Mouse (Mus musculus) limb, embryonic 10.5 days (tissue): Measurements from ENCODE around the gene Gpx8. TPM values are rescaled to one million over a fixed set of nuclear protein-coding genes. Genes with fewer than 3 reads are reported as not detected.

Experiments used
- DNase-seq: peaks from one replicate; pipeline ENCODE4 v3.0.0-alpha.2; 2017; ENCODE audit warnings: low spot score
- H3K27ac ChIP-seq: fragments of 300-500 bp; sonication (generic); 2 replicates; pipeline ENCODE4 v1.5.1; 2016; ENCODE audit warnings: mild to moderate bottlenecking
- H3K27me3 ChIP-seq: fragments of 300-500 bp; sonication (generic); 2 replicates; pipeline ENCODE4 v1.6.1; 2016; ENCODE audit warnings: low read depth, mild to moderate bottlenecking; ENCODE audit not compliant: poor library complexity, severe bottlenecking
- H3K36me3 ChIP-seq: fragments of 300-500 bp; sonication (generic); 2 replicates; pipeline ENCODE4 v1.6.1; 2016; ENCODE audit warnings: mild to moderate bottlenecking, moderate library complexity
- H3K4me1 ChIP-seq: fragments of 300-500 bp; sonication (generic); 2 replicates; pipeline ENCODE4 v1.6.1; 2016
- H3K4me3 ChIP-seq: fragments of 300-500 bp; sonication (generic); 2 replicates; pipeline ENCODE4 v1.5.1; 2016; ENCODE audit warnings: mild to moderate bottlenecking, moderate library complexity
- H3K9me3 ChIP-seq: fragments of 300-500 bp; sonication (generic); replicated peaks from 2 replicates; pipeline ENCODE4 v1.6.1; 2016; ENCODE audit warnings: mild to moderate bottlenecking
- WGBS: fragments of 180-500 bp; shearing (Covaris S2); methylation state at CpG from one replicate; pipeline ENCODE4 v1.1.7; 2016; 5-methylcytosine and 5-hydroxymethylcytosine counted together
- polyA plus RNA-seq: library from polyadenylated mRNA; unstranded; fragments of >200 nt; fragmentation: Nextera tagmentation; extraction: Ambion mirVana; gene quantifications from 2 replicates; pipeline ENCODE4 v1.2.1, GENCODE M21; 2016

Gene Gpx8
- polyA plus RNA-seq: 87.5 and 98.7 TPM in 2 replicates

DNA sequence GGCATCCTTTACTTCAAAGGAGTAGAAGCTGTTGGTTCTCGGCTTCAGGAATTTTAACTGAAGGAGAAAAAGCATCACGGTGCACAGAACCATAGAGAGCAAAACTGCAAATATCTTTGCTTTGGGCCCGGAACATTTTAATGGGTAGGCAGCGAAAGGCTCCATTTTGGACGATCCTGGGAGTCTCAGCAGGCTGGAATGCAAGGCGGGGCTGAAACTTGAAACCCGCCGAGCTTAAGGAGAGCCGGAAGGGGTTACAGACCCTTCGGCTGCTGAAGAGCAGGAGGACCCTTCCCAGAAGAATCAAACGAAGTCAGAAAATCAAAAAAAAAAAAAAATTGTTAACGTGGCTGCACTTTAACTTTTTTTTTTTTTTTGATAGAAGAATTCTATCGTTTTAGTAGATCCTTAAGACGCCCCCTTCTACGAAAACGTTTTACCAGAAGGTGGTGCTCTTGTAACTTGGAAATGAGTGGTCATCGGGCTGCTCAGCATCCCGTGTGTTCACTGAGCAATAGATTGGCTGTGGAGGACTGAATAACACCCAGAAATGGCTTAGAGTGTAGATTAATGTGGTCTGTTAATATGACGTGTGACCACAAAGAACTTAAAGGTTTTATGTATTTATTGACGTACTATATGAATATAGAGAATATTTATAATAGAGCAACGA, at the start of gene Gpx8:
Gene Gpx8 (minus strand): TSS at position 200 of the 673 bp plus-strand sequence.
- Histone ChIP-seq H3K4me3 (peak within 1 kb of the TSS; percentile 62), H3K9me3 (no peaks in the 10 kb centered on the region), H3K27ac (peak within 1 kb of the TSS; percentile 89), H3K4me1 (peaks cover 6% of the 10 kb centered on the region), H3K36me3 (peaks cover 32% of the 10 kb centered on the region), H3K27me3 (no peaks in the 10 kb centered on the region)
- WGBS: 7% methylated on average over 21 of the region's 21 CpGs
- DNase-seq: peak; percentile 79

DNA sequence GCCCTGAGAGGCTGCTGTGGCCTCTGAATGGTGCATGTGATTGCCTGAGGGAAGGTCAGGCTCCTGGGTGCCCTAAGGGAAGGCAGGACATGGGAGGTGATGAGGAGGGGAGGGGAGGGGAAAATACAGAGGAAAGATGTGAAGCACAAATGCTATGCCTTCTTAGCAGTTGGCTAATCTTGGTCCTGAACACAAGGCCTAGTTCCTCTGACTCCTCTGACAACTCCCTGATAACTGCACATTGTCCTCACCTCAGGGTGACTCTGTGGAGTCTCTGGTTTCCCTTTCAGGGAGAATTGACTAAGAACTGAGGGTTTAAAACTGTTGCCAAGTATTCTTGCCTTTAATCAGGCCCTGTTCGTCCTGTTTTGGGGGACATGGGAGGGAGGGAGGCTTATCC, 48.4 kb upstream of the Gpx8 start:
- WGBS: 62% methylated on average over 1 of the region's 1 CpGs
- no peak for DNase-seq
- H3K4me3 ChIP-seq: no peak overlapping the region

DNA sequence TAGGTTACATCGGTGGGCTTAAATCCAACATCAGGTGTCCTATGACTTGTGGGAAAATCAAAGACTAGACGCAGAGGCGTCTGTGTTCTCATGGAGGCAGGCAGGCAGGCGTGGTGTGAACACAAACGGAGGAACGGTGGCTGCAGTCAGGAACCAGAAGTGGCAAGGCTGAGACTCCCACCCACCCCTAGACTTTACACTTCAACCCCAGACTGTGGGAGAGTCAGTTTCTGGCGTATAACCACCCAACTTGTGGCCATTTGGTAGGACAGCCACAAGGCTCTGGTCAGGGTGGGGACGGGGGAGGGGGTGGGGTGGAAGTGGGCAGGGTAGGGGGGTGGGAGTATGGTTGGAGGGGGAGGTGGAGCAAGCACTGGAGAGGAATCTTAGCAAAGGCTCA, 44.3 kb upstream of the Gpx8 start:
- 48% methylated on average over 8 of the region's 8 CpGs for WGBS
- no peak overlapping the region for H3K4me3 ChIP-seq
- no peaks in the 10 kb centered on the region for H3K27me3 ChIP-seq
- no peak for DNase-seq
- H3K27ac ChIP-seq: no peak overlapping the region
- no peaks in the 10 kb centered on the region for H3K4me1 ChIP-seq
- no peaks in the 10 kb centered on the region for H3K36me3 ChIP-seq
- no peaks in the 10 kb centered on the region for H3K9me3 ChIP-seq

More for the DNA sequence above, 48.4 kb upstream of the Gpx8 start:
- Histone ChIP-seq H3K27me3 (no peaks in the 10 kb centered on the region), H3K27ac (no peak overlapping the region), H3K4me1 (no peaks in the 10 kb centered on the region), H3K9me3 (no peaks in the 10 kb centered on the region), H3K36me3 (no peaks in the 10 kb centered on the region)

DNA sequence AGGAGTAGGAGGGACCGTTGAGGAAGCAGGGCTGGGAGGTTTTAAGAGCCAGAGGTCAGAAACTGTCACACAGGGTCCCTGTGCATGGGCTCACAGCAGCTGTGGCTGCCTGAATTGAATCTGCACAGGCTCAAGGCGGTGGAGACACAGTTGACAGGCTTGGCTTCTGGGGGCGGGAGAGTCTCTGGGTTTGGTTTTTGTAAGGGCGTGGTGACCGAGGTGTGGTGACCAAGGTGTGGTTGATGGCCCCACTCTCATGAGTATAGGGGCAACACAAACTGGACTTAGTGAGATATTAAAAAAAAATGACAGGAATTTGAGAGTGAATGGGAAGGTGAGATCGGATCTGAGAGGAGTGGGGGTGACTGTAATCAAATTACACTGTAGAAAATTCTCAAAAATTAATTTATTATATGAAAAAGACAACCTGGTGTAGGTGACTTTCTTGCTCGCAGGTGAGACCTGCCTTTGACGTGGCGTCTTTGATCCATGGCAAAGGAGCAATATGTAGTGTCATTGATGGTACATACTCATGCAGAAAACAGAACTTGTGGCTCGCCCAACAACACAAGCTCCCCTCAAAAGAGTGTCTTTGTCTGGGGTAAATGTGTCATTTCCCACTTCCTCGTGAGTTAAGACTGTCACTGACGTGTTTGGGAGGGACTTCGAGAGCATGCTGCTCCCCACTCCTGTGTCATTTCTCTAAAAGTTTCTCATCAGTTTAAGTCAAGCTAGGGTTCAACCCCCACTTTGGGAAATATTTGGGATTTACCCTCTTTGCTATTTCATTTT, 41.2 kb upstream of the Gpx8 start:
- H3K27ac ChIP-seq: no peak overlapping the region
- no peaks in the 10 kb centered on the region for H3K27me3 ChIP-seq
- no peak for DNase-seq
- no peaks in the 10 kb centered on the region for H3K36me3 ChIP-seq
- no peaks in the 10 kb centered on the region for H3K9me3 ChIP-seq
- H3K4me3 ChIP-seq: no peak overlapping the region
- no peaks in the 10 kb centered on the region for H3K4me1 ChIP-seq
- WGBS: 78% methylated on average over 13 of the region's 13 CpGs

DNA sequence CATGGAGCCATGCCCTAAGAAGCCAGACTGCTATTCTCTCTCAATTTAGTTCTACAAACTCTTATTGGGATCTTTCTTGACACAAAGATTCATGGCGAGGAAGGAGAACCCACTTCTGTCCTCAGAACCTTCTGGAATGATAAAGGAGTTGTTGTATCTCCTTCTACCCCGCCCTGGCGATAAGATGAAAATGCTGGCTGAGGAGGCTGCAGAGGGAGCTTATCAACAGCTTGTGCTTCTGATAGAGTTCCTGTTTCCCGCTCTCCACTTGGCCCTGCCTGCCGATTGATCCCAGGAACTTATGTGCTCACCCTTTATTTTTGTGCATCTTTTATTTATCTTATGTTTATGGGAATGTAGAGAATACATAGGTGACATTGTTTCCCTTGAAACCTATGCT, 38.5 kb upstream of the Gpx8 start:
- Histone ChIP-seq H3K27me3 (no peaks in the 10 kb centered on the region), H3K4me1 (no peaks in the 10 kb centered on the region), H3K4me3 (no peak overlapping the region), H3K27ac (no peak overlapping the region), H3K36me3 (no peaks in the 10 kb centered on the region), H3K9me3 (no peaks in the 10 kb centered on the region)
- DNase-seq: no peak
- 83% methylated on average over 5 of the region's 5 CpGs for WGBS

DNA sequence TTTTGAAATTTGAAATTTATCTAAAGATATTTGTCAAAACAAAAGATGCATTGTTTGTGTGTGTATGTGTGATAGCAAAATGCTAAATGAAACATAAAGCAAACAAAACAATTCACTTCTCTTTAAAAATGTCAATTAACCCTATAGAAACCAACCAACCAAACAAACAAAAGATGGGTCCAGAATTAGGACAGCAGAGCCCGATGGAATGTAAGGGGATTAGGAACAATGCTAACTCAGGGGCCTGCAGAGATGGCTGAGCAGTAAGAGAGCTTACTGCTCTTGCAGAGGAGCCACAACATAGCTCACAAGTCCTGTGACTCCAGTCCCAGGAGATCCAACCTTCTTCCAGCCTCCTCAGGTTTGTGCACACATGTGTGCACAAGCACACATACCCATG, 35.9 kb upstream of the Gpx8 start:
- 78% methylated on average over 1 of the region's 1 CpGs for WGBS
- Histone ChIP-seq H3K27me3 (no peaks in the 10 kb centered on the region), H3K27ac (no peak overlapping the region), H3K9me3 (no peaks in the 10 kb centered on the region), H3K4me3 (no peak overlapping the region), H3K4me1 (no peaks in the 10 kb centered on the region), H3K36me3 (no peaks in the 10 kb centered on the region)
- no peak for DNase-seq

DNA sequence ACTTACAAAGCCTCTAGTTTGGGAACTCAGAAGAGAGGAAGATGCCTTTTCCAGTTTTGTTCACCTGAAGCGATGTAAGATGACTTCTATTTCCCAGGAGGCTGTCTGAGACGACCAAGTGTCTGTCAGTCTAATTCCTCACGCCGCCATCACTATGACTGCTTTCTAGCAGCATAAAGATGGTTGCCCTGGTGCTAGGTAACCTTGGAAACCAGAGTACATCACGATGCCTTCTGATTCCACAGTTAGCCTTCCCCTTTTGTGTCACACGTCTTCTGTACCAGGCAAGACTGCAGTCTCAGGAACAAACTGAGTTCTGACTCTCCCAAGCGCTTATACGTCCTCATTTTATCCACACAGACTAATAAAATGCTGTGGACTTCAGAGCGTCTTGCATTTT, 32.8 kb upstream of the Gpx8 start:
- no peaks in the 10 kb centered on the region for H3K36me3 ChIP-seq

DNA sequence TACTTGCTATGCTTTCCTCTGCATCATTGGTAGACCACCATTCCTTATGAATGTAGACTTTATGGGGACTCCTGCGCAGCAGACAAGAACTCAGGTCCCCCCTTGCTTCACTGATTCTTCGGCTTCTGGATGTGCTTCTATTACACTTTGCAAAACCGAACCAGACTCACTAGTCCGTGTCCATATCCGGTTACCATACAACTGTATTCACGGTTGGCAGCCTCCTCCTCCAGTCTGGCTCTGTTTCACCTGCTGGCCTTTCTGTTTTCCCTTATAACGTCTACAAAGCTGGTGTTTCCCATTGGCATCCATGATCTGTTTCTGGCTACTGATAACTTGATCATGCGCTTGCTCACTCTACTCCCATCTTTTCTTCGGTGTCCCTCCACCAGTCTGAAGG, 18.3 kb upstream of the Gpx8 start:
- Histone ChIP-seq H3K4me1 (no peaks in the 10 kb centered on the region), H3K27ac (no peak overlapping the region), H3K4me3 (no peak overlapping the region), H3K27me3 (no peaks in the 10 kb centered on the region), H3K36me3 (no peaks in the 10 kb centered on the region), H3K9me3 (no peaks in the 10 kb centered on the region)
- no peak for DNase-seq
- WGBS: 90% methylated on average over 9 of the region's 9 CpGs

More for the DNA sequence above, 32.8 kb upstream of the Gpx8 start:
- Histone ChIP-seq H3K4me3 (no peak overlapping the region), H3K27ac (no peak overlapping the region), H3K9me3 (no peaks in the 10 kb centered on the region), H3K4me1 (no peaks in the 10 kb centered on the region), H3K27me3 (no peaks in the 10 kb centered on the region)
- DNase-seq: no peak
- 91% methylated on average over 9 of the region's 9 CpGs for WGBS

DNA sequence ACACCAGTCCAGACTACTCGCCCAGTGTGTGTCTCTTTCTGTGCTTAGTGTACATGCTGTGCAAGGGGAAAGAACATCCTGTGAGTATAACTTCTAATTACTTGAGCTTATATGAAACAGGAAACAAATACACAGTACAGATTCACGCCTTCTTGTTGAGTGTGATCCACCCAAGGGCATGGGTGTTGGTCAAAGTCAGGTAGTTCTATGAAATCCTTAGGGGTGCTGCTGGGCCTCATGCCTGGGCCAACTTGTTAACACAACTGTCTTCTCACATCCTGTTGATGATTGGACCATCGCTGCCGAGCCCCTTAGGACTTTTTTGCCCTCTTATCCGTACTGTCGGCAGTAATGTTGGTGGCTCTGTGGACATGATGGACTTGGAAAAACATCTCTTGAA, 15.5 kb upstream of the Gpx8 start:
- H3K4me1 ChIP-seq: no peaks in the 10 kb centered on the region
- H3K9me3 ChIP-seq: no peaks in the 10 kb centered on the region
- WGBS: 92% methylated on average over 6 of the region's 6 CpGs
- H3K27ac ChIP-seq: no peak overlapping the region
- no peaks in the 10 kb centered on the region for H3K27me3 ChIP-seq
- no peak overlapping the region for H3K4me3 ChIP-seq
- DNase-seq: no peak
- H3K36me3 ChIP-seq: no peaks in the 10 kb centered on the region

DNA sequence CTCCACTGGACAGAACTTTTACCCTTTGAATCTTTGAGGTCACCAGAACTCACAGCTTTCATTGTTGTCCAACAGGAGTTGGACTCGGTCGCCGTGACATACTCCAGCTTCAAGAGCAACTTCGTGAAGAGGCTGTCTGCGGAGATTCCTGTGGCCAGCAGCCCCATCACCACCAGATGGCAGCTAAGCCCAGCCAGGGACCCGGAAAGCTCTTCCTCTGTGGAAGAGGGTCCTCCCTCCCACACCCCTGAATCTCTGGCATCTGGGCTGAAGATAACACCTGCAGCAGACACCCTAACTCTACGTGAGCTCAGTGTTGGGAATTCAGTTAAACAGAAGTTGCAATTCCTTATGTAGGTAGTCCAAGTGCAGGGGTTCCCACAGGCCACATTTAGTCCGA, 9.6 kb upstream of the Gpx8 start:
- Histone ChIP-seq H3K27me3 (no peaks in the 10 kb centered on the region), H3K36me3 (no peaks in the 10 kb centered on the region), H3K4me3 (no peak overlapping the region), H3K27ac (no peak overlapping the region), H3K4me1 (no peaks in the 10 kb centered on the region), H3K9me3 (no peaks in the 10 kb centered on the region)
- no peak for DNase-seq
- 53% methylated on average over 8 of the region's 8 CpGs for WGBS

DNA sequence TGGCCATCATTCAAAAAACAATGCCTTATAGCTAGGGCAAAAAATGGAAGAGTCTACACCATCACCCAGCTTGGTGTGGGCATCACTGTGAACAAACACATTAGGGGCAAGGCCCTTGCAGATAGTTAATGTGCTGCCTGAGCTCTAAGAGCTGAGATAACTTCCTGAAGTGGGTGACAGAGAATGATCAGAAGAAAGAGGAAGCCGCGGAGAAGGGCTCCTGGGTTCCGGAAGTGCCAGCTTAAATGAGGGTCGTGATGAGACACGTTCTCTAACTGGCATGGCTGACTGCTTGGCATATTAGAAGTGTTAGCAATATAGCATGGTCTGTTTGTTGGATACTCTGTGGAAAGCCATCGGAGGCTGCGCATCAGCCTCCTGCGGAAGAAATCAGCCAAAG, 8.0 kb upstream of the Gpx8 start:
- DNase-seq: no peak
- Histone ChIP-seq H3K4me3 (no peak overlapping the region), H3K27me3 (no peaks in the 10 kb centered on the region), H3K4me1 (no peaks in the 10 kb centered on the region), H3K27ac (no peak overlapping the region), H3K9me3 (no peaks in the 10 kb centered on the region), H3K36me3 (no peaks in the 10 kb centered on the region)
- WGBS: 88% methylated on average over 8 of the region's 8 CpGs

DNA sequence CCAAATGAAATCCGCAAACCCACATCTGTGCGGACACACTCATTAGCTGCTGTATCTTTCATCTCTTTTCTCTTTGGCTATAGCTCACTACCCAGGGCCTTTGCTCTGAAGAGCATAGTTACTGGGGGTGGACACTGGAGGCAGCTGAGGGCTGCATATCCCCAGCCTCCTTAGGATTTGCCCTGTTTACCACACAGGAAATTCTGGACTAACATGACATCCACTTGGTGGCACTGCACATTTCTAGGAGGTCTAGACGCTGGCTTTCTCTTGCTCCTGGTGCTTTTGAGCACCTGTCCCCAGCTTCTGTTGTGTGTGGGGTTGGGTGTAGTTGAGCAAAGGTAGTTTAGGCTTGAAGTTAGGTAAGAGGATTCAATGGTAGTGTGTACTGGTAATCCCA, 1.4 kb upstream of the Gpx8 start:
- 83% methylated on average over 3 of the region's 3 CpGs for WGBS
- H3K4me3 ChIP-seq: no peak overlapping the region
- no peaks in the 10 kb centered on the region for H3K27me3 ChIP-seq
- peaks cover 6% of the 10 kb centered on the region for H3K4me1 ChIP-seq
- no peak overlapping the region for H3K27ac ChIP-seq
- H3K36me3 ChIP-seq: peaks cover 20% of the 10 kb centered on the region
- DNase-seq: no peak
- no peaks in the 10 kb centered on the region for H3K9me3 ChIP-seq

DNA sequence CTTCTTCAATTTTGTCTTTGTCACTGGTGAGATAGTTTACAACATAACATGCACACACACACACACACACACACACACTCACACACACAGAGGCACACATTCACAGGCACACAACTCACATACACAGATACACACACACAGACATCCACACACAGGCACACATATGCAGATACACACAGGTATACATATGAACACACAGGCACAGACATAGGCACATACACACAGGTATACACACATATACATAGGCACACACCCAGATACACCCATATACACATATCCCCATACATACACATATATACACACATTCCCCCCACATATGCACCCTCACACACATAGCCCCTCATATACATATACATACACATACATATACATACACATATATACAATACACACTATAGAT, 808 bp upstream of the Gpx8 start:
- H3K36me3 ChIP-seq: peaks cover 25% of the 10 kb centered on the region
- H3K27me3 ChIP-seq: no peaks in the 10 kb centered on the region
- no peak overlapping the region for H3K4me3 ChIP-seq
- no peak for DNase-seq
- H3K27ac ChIP-seq: no peak overlapping the region
- no peaks in the 10 kb centered on the region for H3K9me3 ChIP-seq
- H3K4me1 ChIP-seq: peaks cover 6% of the 10 kb centered on the region
